Mouse (Mus musculus): ENCODE measurements around the gene Tfdp1.
"Not testable (repeated sequence)": the region's sequence is repeated elsewhere in the genome, so short reads cannot be mapped to it uniquely, and the experiment has no call there.

Tfdp1 gene

DNA sequence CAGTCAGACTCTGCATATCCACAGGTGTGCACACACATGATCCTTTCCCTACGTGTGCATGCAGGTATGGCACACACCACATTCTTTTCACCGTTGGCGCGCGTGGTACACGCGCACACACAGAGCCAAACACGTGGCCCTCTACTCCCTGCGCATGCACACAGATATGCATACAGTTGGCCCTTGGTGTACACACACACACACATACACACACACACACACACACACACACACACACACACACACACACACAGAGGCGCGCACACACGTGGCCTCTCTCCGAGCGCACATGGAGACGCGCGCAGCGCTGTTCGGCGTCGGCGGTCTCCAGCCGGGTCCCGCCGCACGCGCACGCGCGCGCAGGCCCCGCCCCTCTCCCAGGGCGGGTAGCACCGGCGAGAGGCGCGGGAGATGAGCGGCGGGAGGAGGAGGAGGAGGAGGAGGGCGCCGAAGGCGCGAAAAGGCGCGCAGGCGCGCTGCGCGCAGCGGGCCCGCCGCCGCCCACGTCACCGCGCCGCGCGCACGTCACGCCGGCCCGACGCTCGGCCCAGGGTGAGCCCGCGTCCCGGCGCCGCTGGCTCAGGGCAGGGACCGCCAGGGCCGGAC, at the start of gene Tfdp1:
Gene Tfdp1 (plus strand): TSS at position 497 of the 606 bp plus-strand sequence.
- peak; percentile 83 for DNase-seq

GRCm38 (mm10) chr8:13292364-13292763, 46.2 kb upstream of the Tfdp1 start:
- DNase-seq: peak; percentile 62

DNA sequence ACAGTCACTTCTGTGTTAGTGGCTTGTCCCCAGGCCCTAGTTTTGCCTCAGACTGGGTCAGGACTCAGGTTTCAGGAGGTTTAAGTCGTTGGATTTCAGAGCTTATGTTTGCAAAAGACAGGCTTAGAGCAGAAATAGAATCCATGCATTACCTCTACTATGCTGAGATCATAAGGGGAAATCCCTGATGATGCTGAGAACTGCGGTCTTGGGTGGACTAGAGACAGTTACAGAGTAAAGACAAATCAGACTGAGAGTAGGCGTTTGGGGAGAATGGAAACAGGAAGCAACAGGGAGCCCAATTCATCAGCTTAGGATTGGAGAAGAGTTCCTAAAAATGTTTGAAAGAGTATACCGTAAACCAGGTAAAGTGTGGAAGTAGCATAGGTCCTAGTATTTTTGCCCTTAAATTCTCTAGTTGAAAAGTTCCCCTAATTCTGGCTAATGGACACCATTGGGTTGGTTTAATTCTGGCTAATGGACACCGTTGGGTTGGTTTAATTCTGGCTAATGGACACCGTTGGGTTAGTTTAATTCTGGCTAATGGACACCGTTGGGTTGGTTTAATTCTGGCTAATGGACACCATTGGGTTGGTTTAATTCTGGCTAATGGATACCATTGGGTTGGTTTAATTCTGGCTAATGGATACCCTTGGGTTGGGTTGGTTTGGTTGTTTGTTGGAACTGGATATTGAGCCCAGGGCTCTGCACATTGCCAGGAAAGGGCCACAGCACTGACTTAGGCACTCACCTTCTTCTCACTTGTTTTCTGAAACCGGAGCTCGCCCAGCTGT, 44.7 kb upstream of the Tfdp1 start:
- DNase-seq: no peak

- DNase-seq: no peak
These were observed 39.0 kb upstream of the Tfdp1 start for GRCm38 (mm10) chr8:13299571-13299970.

DNA sequence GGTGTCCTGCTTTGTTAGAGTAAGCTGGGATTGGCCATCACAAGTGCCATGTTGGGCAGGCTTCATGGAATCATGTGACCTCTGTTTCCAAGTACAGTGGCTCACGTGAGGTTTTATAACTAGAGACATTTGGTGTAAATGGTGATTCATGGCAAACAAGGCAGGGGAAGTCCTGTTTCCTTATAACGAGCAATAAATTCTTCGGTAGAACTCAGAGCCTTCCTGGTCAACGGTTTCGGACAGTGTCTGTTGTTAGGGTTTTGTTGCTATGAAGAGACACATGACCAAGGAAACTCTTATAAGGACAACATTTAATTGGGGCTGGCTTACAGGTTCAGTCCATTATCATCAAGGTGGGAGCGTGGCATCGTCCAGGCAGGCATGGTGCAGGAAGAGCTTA, 37.5 kb upstream of the Tfdp1 start:
- no peak for DNase-seq

DNA sequence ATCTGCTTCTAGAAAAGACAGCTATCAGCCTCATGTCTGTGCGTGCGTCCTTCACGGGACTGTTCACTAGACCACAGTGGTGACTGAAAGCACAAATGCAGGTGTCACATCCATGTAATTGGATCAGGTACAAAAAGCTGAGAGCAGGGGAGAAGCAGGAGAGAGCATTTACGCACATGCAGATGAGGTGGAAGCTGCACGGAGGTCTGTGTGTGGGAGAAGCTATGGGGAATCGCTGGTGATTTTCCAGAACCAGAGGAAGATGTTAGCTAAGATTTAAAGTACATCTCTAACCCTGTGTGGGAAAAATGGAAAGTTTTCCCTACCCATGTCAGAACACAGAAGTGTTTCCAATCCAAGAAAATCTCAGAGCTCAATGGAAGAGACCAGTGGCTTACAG, 33.1 kb upstream of the Tfdp1 start:
- no peak for DNase-seq

GRCm38 (mm10) chr8:13305884-13306283, 32.7 kb upstream of the Tfdp1 start:
- DNase-seq: no peak

DNA sequence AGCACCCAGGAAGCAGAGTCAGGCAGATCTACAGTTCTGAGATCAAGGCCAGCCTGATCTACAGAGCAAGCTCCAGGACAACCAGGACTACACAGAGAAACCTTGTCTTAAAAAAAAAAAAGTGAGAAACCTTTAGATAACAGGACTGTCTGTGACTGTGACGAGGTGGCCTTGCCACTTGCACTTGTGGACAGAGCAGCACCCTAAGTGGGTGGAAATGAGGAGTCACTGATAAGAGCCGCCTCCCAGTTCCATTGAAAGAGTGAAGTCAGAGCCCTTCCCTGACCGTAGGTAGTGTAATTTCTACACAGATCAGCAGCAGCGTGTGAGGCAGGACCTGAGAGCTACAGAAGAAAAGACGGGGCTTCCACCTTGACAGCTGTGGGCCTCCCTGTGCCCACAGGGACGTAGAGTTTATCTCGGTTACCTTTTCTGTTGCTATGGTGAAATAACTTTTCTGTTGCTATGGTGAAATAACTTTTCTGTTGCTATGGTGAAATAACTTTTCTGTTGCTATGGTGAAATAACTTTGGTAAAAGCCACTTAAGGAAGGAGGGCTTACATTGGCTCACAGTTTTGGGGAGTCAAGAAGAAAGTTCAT, 32.1 kb upstream of the Tfdp1 start:
- DNase-seq: no peak

- DNase-seq: no peak
These were observed 31.6 kb upstream of the Tfdp1 start for GRCm38 (mm10) chr8:13306916-13307315.

- DNase-seq: no peak
These were observed 23.6 kb upstream of the Tfdp1 start for GRCm38 (mm10) chr8:13314922-13315321.

- no peak for DNase-seq
These were observed 21.9 kb upstream of the Tfdp1 start for GRCm38 (mm10) chr8:13316671-13317070.

DNA sequence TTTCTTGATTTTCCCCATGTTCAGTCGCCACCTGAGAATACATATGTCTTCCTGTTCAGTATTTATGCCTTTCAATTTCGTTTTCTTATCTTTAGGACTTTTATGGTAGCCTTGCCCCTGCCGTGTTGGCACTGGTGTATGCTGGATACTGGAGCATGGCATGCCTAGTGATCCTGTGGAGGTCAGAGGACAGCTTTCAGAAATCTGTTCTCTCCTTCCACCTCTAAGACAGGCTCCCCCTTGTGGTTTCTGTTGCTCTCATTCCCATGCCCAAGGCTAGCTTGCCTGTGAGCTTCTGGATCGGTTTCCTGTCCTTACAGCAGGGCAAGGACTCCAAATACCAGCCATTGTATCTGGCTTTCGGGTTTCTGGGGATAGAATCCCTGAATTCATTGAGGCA, 12.0 kb upstream of the Tfdp1 start:
- no peak for DNase-seq

DNA sequence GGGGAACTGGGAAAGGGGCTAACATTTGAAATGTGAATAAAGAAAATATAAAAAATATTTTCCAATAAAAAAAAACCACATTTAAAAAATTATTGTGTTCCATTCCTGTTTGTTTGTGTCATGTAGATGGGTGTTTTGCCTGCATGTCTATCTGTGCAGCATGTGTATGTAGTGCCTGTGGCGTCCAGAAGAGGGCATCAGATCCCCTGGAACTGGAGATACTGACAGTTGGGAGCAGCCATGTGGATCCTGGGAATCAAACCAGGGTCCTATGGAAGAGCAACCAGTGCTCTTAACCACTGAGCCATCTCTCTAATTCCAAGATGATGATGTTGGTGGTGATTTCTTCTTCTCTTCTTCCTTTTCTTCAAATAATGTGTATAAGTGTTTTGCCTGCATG, 3.9 kb upstream of the Tfdp1 start:
- DNase-seq: no peak

- DNase-seq: not testable (repeated sequence)
These were observed 1.3 kb upstream of the Tfdp1 start for GRCm38 (mm10) chr8:13337245-13337644.

- DNase-seq: no peak
These were observed 873 bp upstream of the Tfdp1 start for GRCm38 (mm10) chr8:13337678-13338077.

DNA sequence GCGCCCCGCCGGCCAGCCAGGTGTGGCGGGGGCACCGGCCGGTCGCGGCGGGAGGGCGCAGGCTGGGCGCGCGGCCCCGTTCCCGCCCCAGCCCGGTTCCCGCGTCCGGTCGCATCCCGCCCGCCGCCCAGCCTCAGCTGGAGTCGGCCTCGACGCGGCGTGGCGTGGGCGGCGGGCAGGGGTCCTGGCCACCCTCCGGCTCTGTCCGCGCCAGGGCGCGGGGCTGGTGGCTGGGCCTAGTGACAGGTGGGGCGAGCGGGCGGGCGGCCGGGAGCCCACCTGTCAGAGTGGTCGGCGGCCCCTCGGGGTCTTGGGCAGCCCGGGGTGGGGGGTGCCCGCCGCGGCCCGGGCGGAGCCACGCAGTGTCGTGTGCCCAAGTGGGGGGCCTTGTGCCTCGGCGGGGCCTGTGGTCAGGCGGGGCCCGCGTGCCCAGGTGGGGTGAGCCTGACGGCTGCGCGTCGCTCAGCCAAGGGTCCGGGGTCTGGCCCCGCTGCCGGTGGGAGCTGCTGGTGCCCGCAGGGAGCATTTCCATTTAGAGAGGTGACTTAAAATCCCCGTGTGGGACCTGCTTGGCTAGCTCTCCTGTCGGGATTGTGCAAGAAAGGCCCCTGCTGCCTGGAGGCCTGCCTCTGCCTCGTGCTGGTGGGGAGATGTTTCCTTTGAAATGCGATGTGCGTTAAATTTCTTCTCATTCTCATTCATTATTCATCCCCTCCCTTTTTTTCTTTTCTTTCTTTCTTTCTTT, 522 bp downstream of the Tfdp1 start:
- peak; percentile 51 for DNase-seq

DNA sequence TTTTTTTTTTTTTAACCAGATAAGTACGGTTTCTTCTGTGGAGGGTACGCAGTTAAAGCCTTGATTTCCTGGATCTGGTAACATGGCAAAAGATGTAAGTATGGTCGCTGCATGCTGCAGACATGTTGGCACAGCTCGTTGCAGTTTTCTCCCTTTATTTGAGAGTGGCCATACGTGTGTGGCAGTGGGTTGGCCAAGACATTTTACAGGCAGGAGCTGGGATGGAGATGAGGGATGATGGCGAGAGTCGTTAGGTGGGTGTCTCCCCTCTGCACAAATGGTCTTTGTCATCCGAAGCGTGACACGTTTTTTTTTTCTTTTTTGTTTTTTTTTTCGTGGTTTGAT, 1.1 kb downstream of the Tfdp1 start:
- DNase-seq: no peak

DNA sequence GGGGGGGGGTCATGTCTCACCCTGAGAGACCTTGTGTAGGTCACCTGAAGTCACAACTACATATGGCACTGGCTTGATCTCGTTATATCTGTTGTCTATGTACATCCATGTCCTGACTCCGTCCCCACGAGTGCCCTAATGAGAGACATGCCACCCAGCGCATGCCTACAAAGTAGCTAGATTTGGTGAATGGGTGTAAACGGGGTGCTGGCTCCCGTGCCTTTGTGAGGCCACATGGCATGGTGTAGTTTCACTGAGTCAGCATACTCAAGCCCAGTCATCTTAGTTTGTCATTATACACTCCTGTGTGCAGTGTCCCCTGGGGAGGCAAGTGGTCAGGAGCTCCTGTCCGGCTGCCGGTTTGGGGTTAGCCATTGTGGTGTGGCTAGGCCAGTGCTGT, 2.1 kb downstream of the Tfdp1 start:
- DNase-seq: no peak

DNA sequence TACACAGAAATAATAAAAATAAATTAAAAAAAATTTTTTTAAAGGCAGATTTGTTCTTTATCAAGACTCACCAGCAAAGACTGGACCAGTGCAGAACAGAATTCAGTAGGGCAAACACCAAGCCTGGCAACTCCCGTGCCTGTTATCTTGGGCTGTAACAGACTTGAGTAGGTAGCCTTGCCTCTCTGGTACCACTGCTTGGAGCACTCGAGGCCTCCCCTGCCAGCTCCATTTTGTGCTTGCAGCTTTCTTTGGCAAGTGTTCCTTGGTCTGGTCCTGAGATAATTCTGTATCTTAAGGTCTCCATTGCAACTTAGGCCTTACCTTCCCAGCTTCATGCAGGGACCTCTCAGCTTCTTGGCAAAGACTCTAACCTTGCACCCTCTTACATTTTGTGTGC, 3.8 kb downstream of the Tfdp1 start:
- DNase-seq: no peak

- DNase-seq: no peak
These were observed 4.6 kb downstream of the Tfdp1 start for GRCm38 (mm10) chr8:13343134-13343533.

- no peak for DNase-seq
These were observed 11.5 kb downstream of the Tfdp1 start for GRCm38 (mm10) chr8:13350052-13350451.

GRCm38 (mm10) chr8:13351593-13351992, 13.0 kb downstream of the Tfdp1 start:
- no peak for DNase-seq

DNA sequence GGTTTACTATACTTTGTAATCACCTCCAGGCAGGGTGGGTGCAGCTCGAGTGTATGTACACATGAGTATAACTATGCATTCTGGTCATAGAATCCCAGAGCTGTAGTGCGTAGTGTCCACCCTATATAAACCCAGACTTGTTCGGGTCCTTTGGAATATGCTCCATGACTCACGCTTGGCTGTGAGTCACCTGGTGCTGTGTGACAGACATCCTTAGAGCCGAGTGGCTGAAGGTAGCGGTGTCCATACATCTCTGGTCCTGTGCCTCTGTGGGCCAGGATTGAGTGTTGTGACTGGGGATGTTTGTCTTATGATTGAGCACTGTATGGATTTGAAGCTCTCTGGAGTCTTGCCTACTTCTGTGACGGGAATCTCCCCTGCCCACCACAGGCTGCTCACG, 14.1 kb downstream of the Tfdp1 start:
- DNase-seq: no peak
